Mouse (Mus musculus) cerebellum, adult 2 months (tissue): ENCODE data around the gene Gm19345. TPM values are rescaled to one million over a fixed set of nuclear protein-coding genes. Genes with fewer than 3 reads are reported as not detected.

ENCODE experiments used
- DNase-seq, 2 experiments: peaks; one replicate each; pipeline ENCODE4 v3.0.0; 2021
- H3K27ac ChIP-seq: fragments of 200-500 bp; 2 replicates; pipeline ENCODE4 v1.5.1; 2012; ENCODE audit warnings: low read length, control low read depth, inconsistent platforms; ENCODE audit not compliant: insufficient read depth
- H3K27me3 ChIP-seq: fragments of 200-500 bp; 2 replicates; pipeline ENCODE4 v1.6.1; 2012; ENCODE audit warnings: inconsistent platforms, mild to moderate bottlenecking, low read length, moderate library complexity; ENCODE audit not compliant: control insufficient read depth, insufficient read depth
- H3K4me1 ChIP-seq: fragments of 200-500 bp; 2 replicates; pipeline ENCODE4 v1.6.1; 2011; ENCODE audit warnings: low read length; ENCODE audit not compliant: control insufficient read depth, insufficient read depth
- H3K4me3 ChIP-seq: fragments of 200-500 bp; replicated peaks from 2 replicates; pipeline ENCODE3; 2011; ENCODE audit warnings: mild to moderate bottlenecking, low read depth, low read length, control low read depth; ENCODE audit not compliant: insufficient read depth
- CTCF ChIP-seq: fragments of 200-500 bp; IDR thresholded peaks from 2 replicates; pipeline ENCODE4 v1.5.1; 2011; ENCODE audit warnings: low read depth, mild to moderate bottlenecking, control low read depth, low read length, moderate library complexity, borderline replicate concordance; ENCODE audit not compliant: insufficient read depth
- POLR2A ChIP-seq: fragments of 200-500 bp; IDR thresholded peaks from 2 replicates; pipeline ENCODE4 v1.6.1; 2011; ENCODE audit warnings: low read length, control low read depth, borderline replicate concordance; ENCODE audit not compliant: insufficient read depth
- WGBS: fragments of 180-500 bp; shearing (Covaris S2); methylation state at CpG from one replicate; pipeline ENCODE4 v1.1.7; 2018; 5-methylcytosine and 5-hydroxymethylcytosine counted together
- polyA plus RNA-seq: library from polyadenylated mRNA; depleted of rRNA; stranded (reverse); fragments of >200 nt; gene quantifications from 2 replicates; pipeline ENCODE4 v1.2.3, GENCODE M21; 2012

The Gm19345 gene
- polyA plus RNA-seq, 1 experiment, result 8.2 TPM

DNA sequence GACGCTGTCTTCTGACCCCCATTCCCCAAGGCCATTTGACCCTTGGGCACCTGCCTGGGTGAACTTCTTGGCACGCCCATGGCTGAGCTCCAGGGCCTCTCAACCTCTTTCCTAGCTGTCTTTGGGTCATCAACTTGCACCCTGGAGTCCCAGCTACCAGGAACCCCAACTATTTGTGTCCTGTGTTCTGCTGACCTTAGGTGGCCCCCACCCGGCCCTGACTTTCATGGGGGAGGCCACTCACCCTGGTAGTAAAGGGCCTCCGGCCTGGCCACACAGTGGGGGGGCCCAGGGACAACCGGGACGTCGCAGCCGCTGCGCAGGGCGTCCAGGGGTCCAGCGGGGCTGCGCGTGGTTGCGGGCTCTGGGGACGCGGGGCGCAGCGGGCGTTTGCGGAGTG lies 29.6 kb upstream of the Gm19345 start:
- Histone ChIP-seq H3K4me1 (no peaks in the 10 kb centered on the region), H3K27me3 (peaks cover 4% of the 10 kb centered on the region; the same call in 1 of the 2 replicates), H3K27ac (no peak overlapping the region), H3K4me3 (no peak overlapping the region)
- DNase-seq, result no peak
- no peak for TF ChIP-seq CTCF
- no peak for TF ChIP-seq POLR2A
- 3% methylated on average over 20 of the region's 20 CpGs for WGBS

- no peak for TF ChIP-seq POLR2A
- no peak for TF ChIP-seq CTCF
- Histone ChIP-seq H3K27me3 (peaks cover 4% of the 10 kb centered on the region; the same call in 1 of the 2 replicates), H3K4me1 (no peaks in the 10 kb centered on the region), H3K27ac (no peak within 1 kb of the TSS; the same call in 1 of the 2 replicates), H3K4me3 (no peak within 1 kb of the TSS)
- DNase-seq, result no peak
- WGBS, result 2% methylated on average over 42 of the region's 42 CpGs
Measured at GRCm38 (mm10) chr7:19822604-19823058, 29.2 kb upstream of the Gm19345 start, which contains the start of gene Bcl3. Bcl3 (minus strand) TSS chr7:19822770.

DNA sequence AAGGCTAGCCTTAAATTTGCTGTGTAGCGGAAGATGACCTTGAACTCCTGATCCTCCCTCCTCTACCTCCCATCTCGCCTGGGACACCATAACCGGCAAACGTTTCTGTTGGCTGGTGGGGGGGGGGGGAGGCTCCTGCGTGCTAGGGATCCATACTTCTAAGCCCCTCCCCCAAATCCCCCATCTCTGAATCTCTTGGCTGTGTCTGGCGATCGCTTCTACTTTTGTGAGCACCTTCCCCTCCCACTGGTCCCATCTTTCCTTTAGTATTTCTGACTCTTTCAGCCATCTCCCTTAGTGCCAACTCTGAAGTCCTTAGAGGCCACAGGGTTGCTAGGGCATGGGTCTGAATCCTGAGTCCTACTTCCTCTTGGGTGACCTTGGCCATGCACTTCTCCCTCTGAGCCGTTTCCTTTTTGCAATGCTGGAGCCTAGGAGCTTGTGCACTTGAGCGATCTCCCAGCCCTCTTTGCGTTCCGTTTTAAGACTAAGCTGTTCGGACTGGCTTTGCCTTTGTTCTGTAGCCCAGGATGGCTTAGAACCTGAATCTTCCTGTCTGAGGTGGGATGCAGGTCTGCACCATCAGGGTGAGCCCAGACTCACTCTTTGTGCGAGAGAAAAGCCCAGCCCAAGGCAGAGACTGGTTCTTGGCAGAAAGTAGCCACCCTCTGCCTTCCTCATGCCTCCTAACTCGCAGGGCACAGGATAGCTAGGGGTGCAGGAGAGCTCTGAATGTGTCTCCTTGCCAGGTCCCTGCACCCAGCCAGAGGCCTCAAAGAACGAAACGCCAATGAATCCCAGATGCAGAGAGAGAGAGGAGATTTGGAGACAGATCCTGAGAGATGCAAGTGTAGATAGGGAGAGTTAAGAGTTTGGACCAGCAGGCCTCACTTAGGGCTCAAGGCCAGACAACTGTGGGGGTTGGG lies 28.3 kb upstream of the Gm19345 start:
- Histone ChIP-seq H3K27me3 (peaks cover 4% of the 10 kb centered on the region; the same call in 1 of the 2 replicates), H3K4me3 (no peak overlapping the region), H3K4me1 (no peaks in the 10 kb centered on the region), H3K27ac (no peak overlapping the region)
- no peak for DNase-seq
- WGBS, result 20% methylated on average over 16 of the region's 16 CpGs
- TF ChIP-seq CTCF (no peak), POLR2A (no peak)

- Histone ChIP-seq H3K4me1 (no peaks in the 10 kb centered on the region), H3K27me3 (peaks cover 4% of the 10 kb centered on the region; the same call in 1 of the 2 replicates), H3K27ac (no peak overlapping the region), H3K4me3 (no peak overlapping the region)
- WGBS, result 25% methylated on average over 26 of the region's 26 CpGs
- TF ChIP-seq POLR2A (no peak), CTCF (no peak)
- no peak for DNase-seq
Measured at GRCm38 (mm10) chr7:19824182-19824973, 27.4 kb upstream of the Gm19345 start.

GRCm38 (mm10) chr7:19826756-19827155 lies 25.0 kb upstream of the Gm19345 start:
- H3K27ac ChIP-seq, result no peak overlapping the region
- no peak overlapping the region for H3K4me3 ChIP-seq
- H3K27me3 ChIP-seq, result peaks cover 4% of the 10 kb centered on the region; the same call in 1 of the 2 replicates
- no peak for DNase-seq
- WGBS, result 33% methylated on average over 6 of the region's 6 CpGs
- no peak for TF ChIP-seq CTCF
- no peak for TF ChIP-seq POLR2A
- peaks cover 6% of the 10 kb centered on the region; the same call in 1 of the 2 replicates for H3K4me1 ChIP-seq

DNA sequence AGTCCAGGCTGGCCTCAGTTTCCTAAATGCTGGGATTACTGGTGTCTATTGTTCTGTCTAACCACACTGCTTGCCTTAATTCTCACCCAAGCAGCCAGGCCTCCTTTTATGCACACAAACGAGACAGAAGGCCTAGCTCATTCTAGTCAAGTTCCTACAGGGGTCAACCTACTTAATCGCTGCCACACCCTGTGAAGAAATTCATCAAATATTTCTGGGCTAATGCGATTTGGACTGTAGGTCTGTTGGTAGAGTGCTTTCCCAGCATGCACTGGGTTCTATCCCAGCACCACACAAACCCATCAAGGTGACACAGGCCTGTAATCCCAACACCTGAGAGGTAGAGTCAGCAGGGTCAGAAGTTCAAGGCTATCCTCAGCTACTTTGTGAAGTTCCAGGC lies 22.1 kb upstream of the Gm19345 start:
- no peak overlapping the region for H3K27ac ChIP-seq
- TF ChIP-seq CTCF (no peak), POLR2A (no peak)
- peaks cover 6% of the 10 kb centered on the region; the same call in 1 of the 2 replicates for H3K4me1 ChIP-seq
- 89% methylated on average over 3 of the region's 3 CpGs for WGBS
- no peak overlapping the region for H3K4me3 ChIP-seq
- DNase-seq, result no peak
- H3K27me3 ChIP-seq, result no peaks in the 10 kb centered on the region

- peak; percentile 27 to 29 for DNase-seq
- Histone ChIP-seq H3K27ac (no peak overlapping the region), H3K27me3 (no peaks in the 10 kb centered on the region), H3K4me1 (peaks cover 6% of the 10 kb centered on the region; the same call in 1 of the 2 replicates), H3K4me3 (no peak overlapping the region)
- TF ChIP-seq POLR2A (no peak), CTCF (no peak)
- 13% methylated on average over 13 of the region's 13 CpGs for WGBS
Measured at GRCm38 (mm10) chr7:19830682-19831156, 21.1 kb upstream of the Gm19345 start.
